Mouse (Mus musculus) ES-Bruce4 (cell line): ENCODE data around the gene Cldn15.

Source experiments
- CTCF ChIP-seq: IDR thresholded peaks from one replicate; pipeline ENCODE4 v1.8.1; 2011; ENCODE audit warnings: low read depth, low read length
- EP300 ChIP-seq: IDR thresholded peaks from 2 replicates; pipeline ENCODE4 v1.6.1; 2011; ENCODE audit warnings: low read depth, low read length; ENCODE audit not compliant: insufficient read depth
- POLR2A ChIP-seq: IDR thresholded peaks from one replicate; pipeline ENCODE4 v1.8.1; 2011; ENCODE audit warnings: low read length; ENCODE audit not compliant: insufficient read depth

DNA sequence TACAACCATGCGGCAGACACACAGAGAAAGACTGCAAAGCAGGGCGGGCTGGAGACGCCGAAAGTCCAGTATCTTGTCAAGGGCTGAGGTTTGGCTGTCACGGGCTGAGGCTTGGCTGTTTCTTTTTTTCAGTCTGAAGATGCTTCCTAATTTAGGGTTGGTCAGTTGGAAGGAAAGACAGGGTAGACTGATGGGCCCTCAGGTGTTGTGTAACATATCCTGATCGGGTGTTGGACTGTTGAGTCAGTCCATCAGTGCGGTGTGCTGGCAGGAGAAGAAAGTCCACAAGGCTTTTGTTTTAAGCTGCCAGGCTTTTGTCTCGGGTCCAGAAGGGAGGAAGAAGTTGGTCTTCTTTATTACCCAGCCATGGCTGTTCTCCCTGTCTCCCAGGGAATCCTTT lies 7.3 kb downstream of the Cldn15 start:
- TF ChIP-seq POLR2A (no peak), CTCF (no peak), EP300 (no peak)
